Mouse (Mus musculus): ENCODE measurements around the gene Plcb4. TPM values are rescaled to one million over a fixed set of nuclear protein-coding genes. Genes with fewer than 3 reads are reported as not detected.

The Plcb4 gene
- total and polyA plus RNA-seq, 3 experiments, result not detected

DNA sequence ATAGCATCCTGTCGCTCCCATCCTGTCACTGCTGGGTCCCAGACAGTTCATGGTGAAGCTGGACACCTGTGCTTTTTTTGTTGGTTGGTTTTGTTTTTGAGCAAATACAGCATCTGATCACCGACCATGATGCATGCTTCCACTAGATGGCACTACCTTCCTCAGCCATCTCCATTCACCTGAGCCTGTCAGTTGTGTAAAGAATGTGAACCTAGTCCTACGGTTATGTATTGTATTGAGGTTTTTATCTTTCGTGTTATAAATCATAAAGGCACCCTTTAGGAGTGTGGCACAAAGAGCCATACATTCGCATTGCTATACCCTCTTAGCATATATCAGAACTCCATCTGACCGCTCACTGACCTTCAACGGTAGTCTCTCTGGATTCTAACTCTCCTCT is 343.3 kb downstream of the Plcb4 start:
- H3K4me1 ChIP-seq (ENCODE audit: control insufficient read depth in 1 of 2, insufficient read depth in 2 of 2), result no peaks in the 10 kb centered on the region
- H3K9ac ChIP-seq (ENCODE audit: insufficient read depth, low read depth), result no peak overlapping the region
- no peaks in the 10 kb centered on the region for H3K36me3 ChIP-seq (replicated peaks in 1 of 2; ENCODE audit: control insufficient read depth in 1 of 2, insufficient read depth in 1 of 2, low read length in 1 of 2)
- H3K9me3 ChIP-seq (replicated peaks; ENCODE audit: low read length), result peaks cover 72% of the 10 kb centered on the region
- H3K4me3 ChIP-seq (replicated peaks in 1 of 3; ENCODE audit: low read depth in 2 of 3, low read length in 2 of 3, poor library complexity in 1 of 3), result no peak overlapping the region
- DNase-seq (ENCODE audit: extremely low read depth), result no peak
- dilution Hi-C loops (cut with MboI; ENCODE audit: extremely low pct_ligation_motif_present, extremely low pct_unique_long_range_greater_than_20kb, low sequenced_read_pairs), result no loop called here
- no peak overlapping the region for H3K4me2 ChIP-seq (ENCODE audit: insufficient read depth, low read depth, poor library complexity, severe bottlenecking)
- TF ChIP-seq HCFC1 (IDR thresholded peaks at IDR 0.05; ENCODE audit: low read depth, low read length) (no peak), ETS1 (conservative IDR thresholded peaks at IDR 0.05; ENCODE audit: low read depth, low read length) (no peak), NRF1 (IDR thresholded peaks at IDR 0.05; ENCODE audit: low read depth, low read length) (no peak), JUN (IDR thresholded peaks at IDR 0.05; ENCODE audit: insufficient read depth, low read depth, low read length) (no peak), CTCF (conservative IDR thresholded peaks at IDR 0.05 in 1 of 2, IDR thresholded peaks at IDR 0.05 in 1 of 2; ENCODE audit: low read depth in 2 of 2, low read length in 2 of 2) (no peak), TBP (conservative IDR thresholded peaks at IDR 0.05; ENCODE audit: low read depth, low read length) (no peak), TCF12 (IDR thresholded peaks at IDR 0.05; ENCODE audit: low read depth, low read length) (no peak), NELFE (IDR thresholded peaks at IDR 0.05; ENCODE audit: low read depth, low read length) (no peak), GABPA (IDR thresholded peaks at IDR 0.05; ENCODE audit: insufficient replicate concordance, low read depth, low read length) (no peak), USF2 (conservative IDR thresholded peaks at IDR 0.05; ENCODE audit: low read depth, low read length) (no peak), POLR2A (IDR thresholded peaks at IDR 0.05; ENCODE audit: low read depth, low read length) (no peak), RCOR1 (conservative IDR thresholded peaks at IDR 0.05; ENCODE audit: low read depth, low read length) (no peak), ZC3H11A (IDR thresholded peaks at IDR 0.05; ENCODE audit: low read depth, low read length) (no peak), PAX5 (IDR thresholded peaks at IDR 0.05; ENCODE audit: low read length) (no peak), ZNF384 (IDR thresholded peaks at IDR 0.05; ENCODE audit: low read depth, low read length) (no peak), MEF2A (IDR thresholded peaks at IDR 0.05; ENCODE audit: borderline replicate concordance, low read depth, low read length) (no peak)
- in situ Hi-C loops (cut with MboI; ENCODE audit: low pct_ligation_motif_present, low pct_unique_long_range_greater_than_20kb, low sequenced_read_pairs), result no loop called here
- no peak overlapping the region for H3K27ac ChIP-seq (ENCODE audit: insufficient read depth, low read depth)
- no peaks in the 10 kb centered on the region for H3K27me3 ChIP-seq (replicated peaks)
- no peaks in the 10 kb centered on the region for H3K79me2 ChIP-seq (replicated peaks; ENCODE audit: control insufficient read depth, extremely low read depth, insufficient read depth, poor library complexity, severe bottlenecking)

- H3K9me3 ChIP-seq (replicated peaks; ENCODE audit: low read length), result peaks cover 72% of the 10 kb centered on the region
- no peaks in the 10 kb centered on the region for H3K79me2 ChIP-seq (replicated peaks; ENCODE audit: control insufficient read depth, extremely low read depth, insufficient read depth, poor library complexity, severe bottlenecking)
- H3K4me2 ChIP-seq (ENCODE audit: insufficient read depth, low read depth, poor library complexity, severe bottlenecking), result no peak overlapping the region
- TF ChIP-seq MYC (IDR thresholded peaks at IDR 0.05; ENCODE audit: low read depth, low read length), result no peak
- no peak for TF ChIP-seq ZC3H11A (IDR thresholded peaks at IDR 0.05; ENCODE audit: low read depth, low read length)
- TF ChIP-seq JUND (conservative IDR thresholded peaks at IDR 0.05; ENCODE audit: low read depth, low read length), result no peak
- TF ChIP-seq MEF2A (IDR thresholded peaks at IDR 0.05; ENCODE audit: borderline replicate concordance, low read depth, low read length), result no peak
- TF ChIP-seq IRF4 (IDR thresholded peaks at IDR 0.05; ENCODE audit: low read depth, low read length), result no peak
- no peak for TF ChIP-seq ZNF384 (IDR thresholded peaks at IDR 0.05; ENCODE audit: low read depth, low read length)
- no peak for TF ChIP-seq ETS1 (conservative IDR thresholded peaks at IDR 0.05; ENCODE audit: low read depth, low read length)
- TF ChIP-seq KAT2A (IDR thresholded peaks at IDR 0.05; ENCODE audit: insufficient replicate concordance, low read length), result no peak
- no peak for TF ChIP-seq RCOR1 (conservative IDR thresholded peaks at IDR 0.05; ENCODE audit: low read depth, low read length)
- TF ChIP-seq EP300 (IDR thresholded peaks at IDR 0.05; ENCODE audit: low read length), result no peak
- H3K9ac ChIP-seq (ENCODE audit: insufficient read depth, low read depth), result no peak overlapping the region
- no peaks in the 10 kb centered on the region for H3K4me1 ChIP-seq (ENCODE audit: control insufficient read depth in 1 of 2, insufficient read depth in 2 of 2)
- H3K36me3 ChIP-seq (replicated peaks in 1 of 2; ENCODE audit: control insufficient read depth in 1 of 2, insufficient read depth in 1 of 2, low read length in 1 of 2), result no peaks in the 10 kb centered on the region
- H3K4me3 ChIP-seq (replicated peaks in 1 of 3; ENCODE audit: low read depth in 2 of 3, low read length in 2 of 3, poor library complexity in 1 of 3), result no peak overlapping the region
- dilution Hi-C loops (cut with MboI; ENCODE audit: extremely low pct_ligation_motif_present, extremely low pct_unique_long_range_greater_than_20kb, low sequenced_read_pairs), result no loop called here
- in situ Hi-C loops (cut with MboI; ENCODE audit: low pct_ligation_motif_present, low pct_unique_long_range_greater_than_20kb, low sequenced_read_pairs), result no loop called here
- no peaks in the 10 kb centered on the region for H3K27me3 ChIP-seq (replicated peaks)
- no peak overlapping the region for H3K27ac ChIP-seq (ENCODE audit: insufficient read depth, low read depth)
- DNase-seq (ENCODE audit: extremely low read depth), result no peak
Measured at GRCm38 (mm10) chr2:136003836-136004235, 345.0 kb downstream of the Plcb4 start.

Data from CH12.LX (cell line).